Mouse (Mus musculus) E14TG2a.4 (cell line): ENCODE measurements around the gene Egflam.

Source experiments
- CTCF ChIP-seq: conservative IDR thresholded peaks from 2 replicates; pipeline ENCODE4 v1.5.1; 2014; ENCODE audit warnings: low read length
- NANOG ChIP-seq: IDR thresholded peaks from 2 replicates; pipeline ENCODE4 v1.6.1; 2014; ENCODE audit warnings: borderline replicate concordance, low read length, mixed read lengths
- POU5F1 ChIP-seq: IDR thresholded peaks from 2 replicates; pipeline ENCODE4 v1.6.1; 2014; ENCODE audit warnings: low read length, borderline replicate concordance

GRCm38 (mm10) chr15:7206110-7206509, 192.1 kb downstream of the Egflam start:
- TF ChIP-seq CTCF: no peak
- no peak for TF ChIP-seq POU5F1
- TF ChIP-seq NANOG: no peak
